Mouse (Mus musculus): ENCODE measurements around the gene Acox1.

Acox1 gene

GRCm38 (mm10) chr11:116212847-116213246 is 14.0 kb upstream of the Acox1 start:
- DNase-seq (ENCODE audit: low read depth), result no peak

GRCm38 (mm10) chr11:116210696-116211095 is 11.9 kb upstream of the Acox1 start:
- no peak for DNase-seq (ENCODE audit: low read depth)

DNA sequence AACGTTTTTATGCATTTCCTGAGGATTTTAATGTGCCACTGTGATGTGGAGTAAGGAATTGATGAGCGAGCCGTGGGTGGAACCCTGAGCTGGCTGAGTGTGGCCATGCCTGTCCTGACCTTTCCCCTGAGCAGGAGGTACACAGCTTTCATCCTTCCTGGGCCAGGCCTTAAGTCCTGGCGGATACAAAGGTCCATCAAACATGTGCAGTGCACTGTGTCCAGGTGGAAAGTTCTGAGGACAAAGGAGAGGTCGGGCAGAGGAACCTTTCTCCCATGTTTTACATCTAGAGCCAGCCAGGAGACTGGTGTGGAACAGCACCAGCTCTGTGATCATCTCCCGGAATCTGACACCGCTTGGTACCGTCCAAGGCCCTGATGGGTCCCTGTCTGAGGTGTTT is 10.4 kb upstream of the Acox1 start:
- DNase-seq (ENCODE audit: low read depth), result no peak

DNA sequence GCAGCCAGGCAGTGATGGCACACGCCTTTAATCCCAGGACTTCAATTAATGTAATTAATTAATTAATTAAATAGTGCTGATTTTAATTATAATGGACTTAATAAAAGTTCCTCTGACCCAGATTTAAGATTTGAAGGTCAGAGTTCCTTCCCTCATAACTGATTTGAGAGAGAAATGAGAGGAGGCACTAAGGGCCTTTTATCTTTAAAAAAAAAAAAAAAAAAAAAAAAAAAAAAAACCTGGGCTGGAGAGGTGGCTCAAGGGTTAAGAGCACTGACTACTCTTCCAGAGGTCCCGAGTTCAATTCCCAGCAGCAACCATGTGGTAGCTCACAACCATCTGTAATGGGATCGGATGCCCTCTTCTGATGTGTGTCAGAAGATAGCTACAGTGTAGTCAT is 9.8 kb upstream of the Acox1 start:
- no peak for DNase-seq (ENCODE audit: low read depth)

DNA sequence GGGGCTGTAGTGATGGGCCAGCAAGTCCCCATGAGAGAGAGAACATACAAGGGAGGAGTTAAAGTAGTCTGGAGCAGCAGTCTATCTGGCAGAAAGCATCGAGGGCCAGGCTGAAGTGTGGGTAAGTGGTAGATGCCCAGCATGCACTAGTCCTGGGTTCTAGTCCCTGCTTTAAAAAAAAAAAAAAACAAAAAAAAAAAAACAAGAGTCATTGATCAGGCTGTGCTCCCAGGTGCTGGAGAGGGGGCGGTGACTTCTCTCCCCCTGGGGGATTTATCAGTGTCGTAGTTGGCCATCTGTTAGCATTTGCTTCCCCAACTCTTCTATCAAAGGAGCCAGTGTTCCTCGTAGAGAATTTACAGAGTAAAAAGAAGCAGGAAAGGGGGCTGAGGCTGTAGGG is 7.8 kb upstream of the Acox1 start:
- DNase-seq (ENCODE audit: low read depth), result no peak

GRCm38 (mm10) chr11:116203150-116203549 is 4.3 kb upstream of the Acox1 start:
- no peak for DNase-seq (ENCODE audit: low read depth)

DNA sequence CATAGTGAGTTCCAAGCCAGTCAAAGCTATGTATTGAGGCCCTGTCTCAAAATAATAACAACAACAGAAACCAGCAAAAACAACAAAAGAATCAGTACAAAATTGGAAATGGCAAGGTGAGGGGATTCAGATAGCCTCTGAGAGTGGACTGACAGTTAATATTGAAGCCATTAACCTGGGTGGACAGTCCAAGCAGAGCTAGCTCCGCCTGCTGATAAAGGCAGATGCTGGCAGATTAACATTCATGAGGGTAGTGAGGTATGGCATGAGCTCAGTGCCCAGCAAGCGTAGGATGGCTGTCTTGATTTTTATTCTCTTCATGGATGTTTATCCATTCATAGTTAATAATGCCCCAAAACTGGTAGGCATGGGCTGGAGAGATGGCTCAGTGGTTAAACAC is 2.3 kb upstream of the Acox1 start:
- DNase-seq (ENCODE audit: low read depth), result no peak

DNA sequence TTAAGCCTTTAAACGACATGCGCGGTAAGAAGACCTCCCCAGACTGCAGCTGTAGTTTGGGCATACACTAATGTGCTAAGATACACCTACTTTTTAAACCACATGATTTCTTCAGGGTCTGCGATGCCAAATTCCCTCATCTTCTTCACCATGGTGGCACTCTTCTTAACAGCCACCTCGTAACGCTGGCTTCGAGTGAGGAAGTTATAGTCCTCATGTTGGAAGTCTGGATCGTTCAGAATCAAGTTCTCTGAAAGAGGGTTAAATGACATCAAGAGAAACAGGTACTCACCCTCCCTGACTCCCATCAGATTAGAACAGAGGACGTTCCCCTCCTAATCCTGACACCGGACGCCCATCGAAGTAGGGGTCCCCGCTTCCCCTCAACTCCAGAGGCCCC is 713 bp downstream of the Acox1 start:
- no peak for DNase-seq (ENCODE audit: low read depth)

GRCm38 (mm10) chr11:116197584-116197906 is 1.3 kb downstream of the Acox1 start:
- no peak for DNase-seq (ENCODE audit: low read depth)

- DNase-seq (ENCODE audit: low read depth), result no peak
Measured at GRCm38 (mm10) chr11:116196866-116197583, 1.8 kb downstream of the Acox1 start.

GRCm38 (mm10) chr11:116196336-116196735 is 2.5 kb downstream of the Acox1 start:
- no peak for DNase-seq (ENCODE audit: low read depth)

- peak; percentile 43 for DNase-seq (ENCODE audit: low read depth)
Measured at GRCm38 (mm10) chr11:116195252-116195651, 3.6 kb downstream of the Acox1 start.

GRCm38 (mm10) chr11:116194619-116195018 is 4.2 kb downstream of the Acox1 start:
- DNase-seq (ENCODE audit: low read depth), result no peak

GRCm38 (mm10) chr11:116187226-116187930 is 11.5 kb downstream of the Acox1 start:
- DNase-seq (ENCODE audit: low read depth), result no peak

DNA sequence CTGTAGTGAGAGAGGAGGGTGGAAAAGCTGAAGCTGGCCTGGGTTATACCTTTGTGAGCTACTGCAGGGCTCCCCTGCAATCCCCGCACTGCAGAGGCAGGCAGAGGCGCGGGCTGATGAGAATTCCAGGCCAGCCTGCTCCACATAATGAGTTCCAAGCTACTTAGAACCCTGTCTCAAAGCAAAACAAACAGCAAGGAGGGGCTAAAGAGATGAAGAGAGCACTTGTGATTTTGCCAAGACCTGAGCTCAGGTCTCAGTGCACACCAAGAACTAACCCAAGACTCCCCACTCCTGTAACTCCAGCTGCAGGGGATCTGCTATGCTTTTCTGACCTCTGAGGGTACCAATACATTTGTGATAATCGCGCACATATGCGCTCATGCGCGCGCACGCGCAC is 12.5 kb downstream of the Acox1 start:
- no peak for DNase-seq (ENCODE audit: low read depth)

- no peak for DNase-seq (ENCODE audit: low read depth)
Measured at GRCm38 (mm10) chr11:116185836-116186235, 13.0 kb downstream of the Acox1 start.

DNA sequence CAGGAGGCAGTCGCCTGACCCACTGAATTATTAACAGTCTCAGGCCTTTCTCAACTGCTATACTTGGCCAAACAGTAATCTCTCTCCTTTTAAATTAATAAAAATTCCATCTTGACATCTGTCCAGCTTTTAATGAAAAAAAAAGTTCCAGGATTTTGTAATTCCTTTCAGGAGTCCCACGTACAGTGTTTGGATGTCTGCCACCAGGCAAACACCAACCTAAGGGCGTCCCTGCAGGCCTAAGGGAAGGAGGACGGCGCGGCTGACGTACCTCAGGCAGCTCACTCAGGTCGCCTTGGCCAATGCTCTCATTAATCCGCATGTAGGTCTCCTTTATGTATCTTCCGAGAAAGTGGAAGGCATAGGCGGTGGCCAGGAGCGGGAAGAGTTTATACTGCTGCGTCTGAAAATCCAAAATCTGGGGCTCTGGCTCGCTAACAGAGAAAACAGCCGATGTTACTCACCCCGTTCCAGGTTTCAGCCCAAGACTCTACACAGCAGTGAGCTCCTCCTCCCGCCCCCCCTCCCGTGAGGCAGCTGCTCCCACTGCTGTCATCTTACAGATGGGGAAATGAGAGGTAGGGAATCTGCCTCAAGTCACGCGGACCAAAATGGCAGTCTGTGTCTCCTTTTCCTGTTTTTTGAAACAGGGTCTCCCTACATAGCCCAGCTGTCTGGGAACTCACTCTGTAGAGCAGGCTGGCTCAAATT is 20.3 kb downstream of the Acox1 start:
- DNase-seq (ENCODE audit: low read depth), result no peak

DNA sequence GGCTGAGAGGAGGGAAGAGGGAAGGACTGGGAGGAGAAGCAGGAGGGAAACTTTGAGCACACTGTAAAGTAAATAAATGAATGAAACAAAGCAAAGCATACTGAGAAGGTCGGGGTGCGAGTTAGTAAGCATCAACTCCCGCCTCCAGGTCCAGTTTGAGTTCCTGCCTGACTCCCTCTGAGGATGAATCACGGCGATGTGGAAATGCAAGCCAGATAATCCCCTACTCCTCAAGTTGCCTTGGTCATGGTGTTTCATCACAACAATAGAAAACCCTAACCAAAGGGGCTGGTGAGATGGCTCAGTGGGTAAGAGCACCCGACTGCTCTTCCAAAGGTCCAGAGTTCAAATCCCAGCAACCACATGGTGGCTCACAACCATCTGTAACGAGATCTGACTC is 22.8 kb downstream of the Acox1 start:
- DNase-seq (ENCODE audit: low read depth), result no peak

DNA sequence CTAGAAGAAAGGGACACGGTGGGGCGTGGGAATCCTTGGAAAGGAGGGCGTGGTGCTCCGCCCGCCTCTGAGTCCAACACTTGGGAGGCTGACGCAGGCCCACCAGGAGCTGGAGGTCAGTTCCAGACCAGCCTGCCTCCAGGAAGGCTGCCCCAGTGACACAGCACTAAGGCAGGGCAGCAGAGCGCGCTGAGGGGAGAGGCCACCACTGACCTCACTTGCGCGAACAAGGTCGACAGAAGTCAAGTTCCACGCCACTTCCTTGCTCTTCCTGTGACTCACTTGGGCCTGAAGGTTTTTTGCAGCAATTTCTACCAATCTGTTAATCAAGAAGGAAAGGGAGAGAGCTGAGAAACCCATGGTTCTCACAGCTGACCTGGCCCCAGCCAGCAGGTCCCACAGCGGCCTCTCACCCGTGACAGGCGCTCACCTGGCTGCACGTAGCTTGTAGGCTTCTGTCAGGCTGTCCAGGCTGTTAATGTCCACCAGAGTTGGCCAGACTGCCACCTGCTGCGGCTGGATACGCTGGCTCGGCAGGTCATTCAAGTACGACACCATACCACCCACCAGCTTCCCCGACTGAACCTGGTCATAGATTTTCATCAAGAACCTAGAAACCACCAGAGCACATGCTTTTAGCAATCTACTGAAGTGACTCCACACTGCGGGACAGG is 23.9 kb downstream of the Acox1 start:
- DNase-seq (ENCODE audit: low read depth), result no peak

- no peak for DNase-seq (ENCODE audit: low read depth)
Measured at GRCm38 (mm10) chr11:116171959-116172358, 26.9 kb downstream of the Acox1 start.

GRCm38 (mm10) chr11:116170003-116170800 is 28.6 kb downstream of the Acox1 start:
- no peak for DNase-seq (ENCODE audit: low read depth)

DNA sequence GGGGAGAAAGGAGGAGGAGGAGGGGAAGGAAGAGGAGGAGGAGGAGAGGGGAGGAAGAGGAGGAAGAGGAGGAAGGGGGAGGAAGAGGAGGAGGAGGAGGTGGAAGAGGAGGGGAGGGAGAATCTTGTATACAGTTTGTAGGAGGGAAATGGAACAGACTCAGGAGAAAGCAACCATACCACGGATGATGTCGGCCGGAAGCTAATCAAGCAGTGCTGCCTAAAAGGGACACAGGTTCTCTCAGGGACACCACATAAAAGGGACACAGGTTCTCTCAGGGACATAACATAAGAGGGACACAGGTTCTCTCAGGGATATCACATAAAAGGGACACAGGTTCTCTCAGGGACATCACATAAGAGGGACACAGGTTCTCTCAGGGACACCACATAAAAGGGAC is 29.6 kb downstream of the Acox1 start:
- DNase-seq (ENCODE audit: low read depth), result no peak

Data from naive thymus-derived CD4-positive, alpha-beta T cell, adult 2 months (primary cell).